Comparison of ENCODE assay signal across 16 mouse cellular contexts in the genomic region with DNA sequence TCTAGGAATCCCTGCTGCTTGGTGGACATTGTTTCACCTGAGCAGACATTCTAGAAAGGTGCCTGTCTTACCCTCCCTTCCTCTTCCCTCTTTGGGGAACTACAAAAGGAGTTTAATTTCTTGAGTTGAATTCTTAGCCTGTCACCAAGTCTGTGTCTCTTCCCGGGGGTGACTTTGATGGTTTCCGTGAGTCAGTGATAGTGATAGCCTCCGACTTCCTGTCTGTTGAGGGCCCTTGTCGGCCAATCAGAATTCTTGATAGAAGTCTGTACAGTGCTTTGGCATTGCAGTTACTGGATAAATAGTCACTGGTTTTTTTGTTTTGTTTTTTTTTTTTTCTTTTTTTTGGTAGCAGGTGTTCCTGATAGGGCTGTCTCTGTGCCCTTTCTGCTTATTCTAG.
DNase-seq lines count a peak whose midpoint lies in the region; ATAC-seq and TF ChIP-seq lines count a peak whose summit lies in the region.
"Had no signal": no experiment of that assay in that cellular context is flagged by ENCODE, and none has a peak within 500 bp of the region (broad histone marks: within the 10 kb centered on the region; RNA-seq: fewer than 3 reads in every experiment).

No protein-coding gene starts in this region.

- H3K9ac ChIP-seq in liver, embryonic 14.5 days (replicated peaks): no peak overlapping the region
- H3K9ac ChIP-seq: embryonic facial prominence, embryonic 15.5 days; lung, embryonic 15.5 days; neural tube, embryonic 12.5 days had no signal

- no peaks in the 10 kb centered on the region for H3K9me3 ChIP-seq in liver, embryonic 14.5 days (ENCODE audit: control insufficient read depth, low read length)
- H3K9me3 ChIP-seq: embryonic facial prominence, embryonic 15.5 days; lung, embryonic 15.5 days; neural tube, embryonic 12.5 days had no signal

- no peak for TF ChIP-seq POLR2A in testis, adult 2 months (IDR thresholded peaks at IDR 0.05; ENCODE audit: control insufficient read depth, low read depth, low read length)

- DNase-seq in testis, postnatal 14 days (ENCODE audit: low spot score): no peak
- DNase-seq in c-Kit-positive CD71-positive TER-119-positive erythroid progenitor cells, embryonic 14.5 days (ENCODE audit: low spot score): peak; percentile 50
- no peak for DNase-seq in liver, embryonic 14.5 days (ENCODE audit: low read depth in 3 of 3, low spot score in 3 of 3)
- DNase-seq in thymus, postnatal 25 days: peak; percentile 54
- no peak for DNase-seq in embryo, embryonic 10 days (ENCODE audit: low spot score)
- DNase-seq in adrenal gland, postnatal 4 days (ENCODE audit: low spot score in 2 of 2): no peak
- DNase-seq in layer of hippocampus, adult 9-11 months: no peak
- DNase-seq: gastrocnemius, postnatal 25 days; kidney, adult 8-10 months; right cerebral cortex, postnatal 25 days had no signal

- no peak overlapping the region for H3K4me3 ChIP-seq in testis, adult 2 months (ENCODE audit: control insufficient read depth, low read depth, low read length)
- H3K4me3 ChIP-seq in liver, embryonic 14.5 days (ENCODE audit: insufficient read depth in 1 of 2, low read depth in 2 of 2, low read length in 2 of 2): peak overlapping the region in 1 of 2 experiments; percentile 3; a peak in 1 of 4 replicates
- H3K4me3 ChIP-seq: embryonic facial prominence, embryonic 15.5 days; left cerebral cortex, adult 2 months; lung, embryonic 15.5 days; neural tube, embryonic 12.5 days had no signal

- H3K27me3 ChIP-seq in testis, adult 2 months (ENCODE audit: control insufficient read depth, insufficient read depth, low read length): no peaks in the 10 kb centered on the region
- no peaks in the 10 kb centered on the region for H3K27me3 ChIP-seq in liver, embryonic 14.5 days (ENCODE audit: control insufficient read depth, insufficient read depth, low read length)
- H3K27me3 ChIP-seq: embryonic facial prominence, embryonic 15.5 days; lung, embryonic 15.5 days; neural tube, embryonic 12.5 days; Patski had no signal

- peak; percentile 56; the same call in 1 of the 2 replicates for ATAC-seq in liver, embryonic 14.5 days (ENCODE audit: insufficient read depth)
- ATAC-seq: Patski had no signal

- H3K36me3 ChIP-seq in testis, adult 2 months (ENCODE audit: control insufficient read depth, insufficient read depth, low read length): no peaks in the 10 kb centered on the region
- H3K36me3 ChIP-seq in liver, embryonic 14.5 days (replicated peaks; ENCODE audit: control insufficient read depth, insufficient read depth, low read depth): no peaks in the 10 kb centered on the region
- H3K36me3 ChIP-seq: embryonic facial prominence, embryonic 15.5 days; lung, embryonic 15.5 days; neural tube, embryonic 12.5 days had no signal

- no peak for TF ChIP-seq EP300 in liver, embryonic 14.5 days (IDR thresholded peaks at IDR 0.05; ENCODE audit: low read depth)

- H3K4me2 ChIP-seq in liver, embryonic 14.5 days (ENCODE audit: low read depth): peak overlapping the region; percentile 51
- H3K4me2 ChIP-seq: embryonic facial prominence, embryonic 15.5 days; lung, embryonic 15.5 days; neural tube, embryonic 12.5 days had no signal

- WGBS in liver, embryonic 14.5 days (ENCODE audit: insufficient replicate concordance): 14% methylated on average over 4 of the region's 4 CpGs

- H3K27ac ChIP-seq in testis, adult 2 months (ENCODE audit: control insufficient read depth, insufficient read depth, low read depth, low read length): 0 out of 2 replicates have a peak overlapping the region, but pooled peaks have one; percentile 36
- no peak overlapping the region for H3K27ac ChIP-seq in liver, embryonic 14.5 days
- H3K27ac ChIP-seq: embryonic facial prominence, embryonic 15.5 days; left cerebral cortex, adult 2 months; lung, embryonic 15.5 days; neural tube, embryonic 12.5 days had no signal

- no peaks in the 10 kb centered on the region for H3K4me1 ChIP-seq in testis, adult 2 months (ENCODE audit: control insufficient read depth, insufficient read depth, low read length)
- peaks cover 22 to 29% of the 10 kb centered on the region in 2 experiments for H3K4me1 ChIP-seq in liver, embryonic 14.5 days (replicated peaks; ENCODE audit: control insufficient read depth in 2 of 2, insufficient read depth in 2 of 2, low read length in 1 of 2)
- H3K4me1 ChIP-seq: neural tube, embryonic 12.5 days had no signal

- TF ChIP-seq CTCF in testis, adult 2 months (IDR thresholded peaks at IDR 0.05; ENCODE audit: control insufficient read depth, insufficient read depth, insufficient replicate concordance, low read depth, low read length): no peak
- no peak for TF ChIP-seq CTCF in liver, embryonic 14.5 days (IDR thresholded peaks at IDR 0.05; ENCODE audit: low read depth)

Comparison
In these comparisons a context has a peak if more than half of its experiments do, and no peak if none do; other contexts are left out.
1. DNase-seq: peak in c-Kit-positive CD71-positive TER-119-positive erythroid progenitor cells, embryonic 14.5 days (single experiment) and thymus, postnatal 25 days (single experiment); none in testis, postnatal 14 days (single experiment), liver, embryonic 14.5 days (0 of 3), embryo, embryonic 10 days (single experiment), adrenal gland, postnatal 4 days (0 of 2) and layer of hippocampus, adult 9-11 months (single experiment).